In the genomic region with DNA sequence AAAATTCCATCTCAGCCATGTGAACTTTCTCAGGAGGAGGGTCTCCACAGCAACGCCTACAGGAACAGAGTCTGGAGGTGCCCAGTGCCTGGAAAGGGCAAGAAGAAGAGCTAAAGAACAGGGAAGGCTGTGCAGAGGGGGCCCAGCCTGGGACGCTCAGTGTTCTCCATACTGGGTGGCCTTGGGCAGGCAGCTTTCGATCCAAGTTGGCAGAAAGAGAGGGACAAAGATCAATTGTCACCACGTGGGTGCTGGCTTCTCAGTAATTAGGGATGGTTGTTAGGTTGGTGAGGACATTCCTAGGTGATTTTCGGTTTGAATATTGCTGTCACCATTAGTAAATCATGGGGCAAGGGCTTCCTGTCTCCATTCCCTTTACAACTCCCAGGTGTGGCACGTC, we compare ENCODE assay signal across 14 mouse cellular contexts.
"Had no signal": no experiment of that assay in that cellular context is flagged by ENCODE, and none has a peak within 500 bp of the region (broad histone marks: within the 10 kb centered on the region; RNA-seq: fewer than 3 reads in every experiment).

No protein-coding gene starts in this region.

- H3K27me3 ChIP-seq: hindbrain, embryonic 13.5 days; lung, embryonic 15.5 days; midbrain, embryonic 15.5 days; neural tube, embryonic 13.5 days had no signal

- H3K9ac ChIP-seq: hindbrain, embryonic 13.5 days; limb, embryonic 12.5 days; liver, embryonic 12.5 days; lung, embryonic 15.5 days; midbrain, embryonic 15.5 days; neural tube, embryonic 13.5 days had no signal

- H3K4me2 ChIP-seq: hindbrain, embryonic 13.5 days; limb, embryonic 12.5 days; liver, embryonic 12.5 days; lung, embryonic 15.5 days; midbrain, embryonic 11.5 days; midbrain, embryonic 15.5 days; neural tube, embryonic 13.5 days had no signal

- DNase-seq: lung, postnatal 14 days; retina, postnatal 1 day; right cerebral cortex, postnatal 4 days; spleen, adult 18-20 months; thymus, postnatal 36 days had no signal

- H3K4me1 ChIP-seq: liver, embryonic 12.5 days; lung, embryonic 15.5 days had no signal

- H3K27ac ChIP-seq: hindbrain, embryonic 13.5 days; limb, embryonic 12.5 days; liver, embryonic 12.5 days; lung, embryonic 15.5 days; macrophage; midbrain, embryonic 15.5 days; neural tube, embryonic 13.5 days had no signal

- H3K4me3 ChIP-seq: hindbrain, embryonic 13.5 days; limb, embryonic 12.5 days; liver, embryonic 12.5 days; lung, embryonic 15.5 days; megakaryocyte, embryonic 14.5 days; midbrain, embryonic 15.5 days; neural tube, embryonic 13.5 days had no signal

- H3K9me3 ChIP-seq: hindbrain, embryonic 13.5 days; limb, embryonic 12.5 days; liver, embryonic 12.5 days; lung, embryonic 15.5 days; midbrain, embryonic 15.5 days; neural tube, embryonic 13.5 days had no signal

- ATAC-seq: liver, embryonic 12.5 days had no signal

- H3K36me3 ChIP-seq: hindbrain, embryonic 13.5 days; limb, embryonic 12.5 days; liver, embryonic 12.5 days; lung, embryonic 15.5 days; midbrain, embryonic 15.5 days; neural tube, embryonic 13.5 days had no signal
